Comparison of ENCODE assay signal across 15 mouse cellular contexts in genomic region chr1:133074541-133074940, GRCm38 (mm10). TPM values are rescaled to one million over a fixed set of nuclear protein-coding genes. Genes with fewer than 3 reads are reported as not detected.
A peak's percentile ranks its signal among the peaks of the same experiment; 100 is the strongest.
DNase-seq lines count a peak whose midpoint lies in the region; ATAC-seq and TF ChIP-seq lines count a peak whose summit lies in the region.
"Had no signal": no experiment of that assay in that cellular context is flagged by ENCODE, and none has a peak within 500 bp of the region (broad histone marks: within the 10 kb centered on the region; RNA-seq: fewer than 3 reads in every experiment).

No protein-coding gene starts in this region.

- 86% methylated on average over 13 of the region's 13 CpGs for WGBS in heart, embryonic 12.5 days
- 89% methylated on average over 13 of the region's 13 CpGs for WGBS in kidney, embryonic 16.5 days
- WGBS in stomach, embryonic 16.5 days = 93% methylated on average over 13 of the region's 13 CpGs
- WGBS in stomach, postnatal 0 days = 98% methylated on average over 13 of the region's 13 CpGs
- WGBS in liver, embryonic 11.5 days = 89% methylated on average over 13 of the region's 13 CpGs

- no peak overlapping the region for H3K9ac ChIP-seq in heart, embryonic 12.5 days
- no peak overlapping the region for H3K9ac ChIP-seq in kidney, embryonic 16.5 days (replicated peaks; ENCODE audit: low read length)
- no peak overlapping the region for H3K9ac ChIP-seq in stomach, embryonic 16.5 days (ENCODE audit: low read length)
- no peak overlapping the region for H3K9ac ChIP-seq in stomach, postnatal 0 days (ENCODE audit: low read length)
- no peak overlapping the region for H3K9ac ChIP-seq in liver, embryonic 11.5 days (ENCODE audit: low read depth, low read length)
- H3K9ac ChIP-seq: embryonic facial prominence, embryonic 15.5 days; liver, embryonic 12.5 days had no signal

- no peak for ATAC-seq in heart, embryonic 12.5 days (ENCODE audit: insufficient number of reproducible peaks, low FRiP score)
- no peak for ATAC-seq in kidney, embryonic 16.5 days (ENCODE audit: low FRiP score, low TSS enrichment)
- ATAC-seq in stomach, embryonic 16.5 days (ENCODE audit: insufficient read depth, low FRiP score) = no peak
- ATAC-seq in stomach, postnatal 0 days (ENCODE audit: low FRiP score, low TSS enrichment) = no peak
- ATAC-seq in liver, embryonic 11.5 days (replicated peaks; ENCODE audit: low FRiP score) = no peak
- ATAC-seq: hindbrain, postnatal 0 days; intestine, postnatal 0 days; liver, embryonic 12.5 days had no signal

- H3K27ac ChIP-seq in heart, embryonic 12.5 days (ENCODE audit: poor library complexity, severe bottlenecking) = peak overlapping the region; percentile 72; the same call in 1 of the 2 replicates
- peak overlapping the region; percentile 39; the same call in 1 of the 2 replicates for H3K27ac ChIP-seq in kidney, embryonic 16.5 days (ENCODE audit: low read length)
- H3K27ac ChIP-seq in stomach, embryonic 16.5 days (ENCODE audit: low read length) = 0 out of 2 replicates have a peak overlapping the region, but pooled peaks have one; percentile 3
- no peak overlapping the region for H3K27ac ChIP-seq in stomach, postnatal 0 days (replicated peaks)
- no peak overlapping the region for H3K27ac ChIP-seq in liver, embryonic 11.5 days (ENCODE audit: low read depth, low read length)
- H3K27ac ChIP-seq: embryonic facial prominence, embryonic 15.5 days; hindbrain, postnatal 0 days; liver, embryonic 12.5 days had no signal

- no peak overlapping the region for H3K4me3 ChIP-seq in heart, embryonic 12.5 days
- H3K4me3 ChIP-seq in kidney, embryonic 16.5 days (ENCODE audit: low read length) = no peak overlapping the region
- H3K4me3 ChIP-seq in stomach, embryonic 16.5 days (replicated peaks; ENCODE audit: low read length) = no peak overlapping the region
- no peak overlapping the region for H3K4me3 ChIP-seq in stomach, postnatal 0 days (ENCODE audit: low read depth, low read length)
- H3K4me3 ChIP-seq in liver, embryonic 11.5 days (ENCODE audit: low read depth, low read length) = no peak overlapping the region
- H3K4me3 ChIP-seq: embryonic facial prominence, embryonic 15.5 days; liver, embryonic 12.5 days had no signal

- no peak for DNase-seq in heart, postnatal 36 days
- DNase-seq in kidney, postnatal 10 days = no peak
- no peak for DNase-seq in stomach, postnatal 0 days (ENCODE audit: low spot score)
- DNase-seq in liver, embryonic 11.5 days (ENCODE audit: low spot score) = no peak
- DNase-seq: cerebellum, adult 2 months; cerebellum, postnatal 36 days; lung, postnatal 10 days; right cerebral cortex, postnatal 25 days had no signal

- no peak overlapping the region for H3K4me2 ChIP-seq in heart, embryonic 12.5 days
- H3K4me2 ChIP-seq in kidney, embryonic 16.5 days (replicated peaks; ENCODE audit: low read depth, low read length) = no peak overlapping the region
- no peak overlapping the region for H3K4me2 ChIP-seq in stomach, embryonic 16.5 days (ENCODE audit: low read depth, low read length)
- H3K4me2 ChIP-seq in stomach, postnatal 0 days (replicated peaks; ENCODE audit: low read depth) = no peak overlapping the region
- H3K4me2 ChIP-seq in liver, embryonic 11.5 days = no peak overlapping the region
- H3K4me2 ChIP-seq: embryonic facial prominence, embryonic 15.5 days; liver, embryonic 12.5 days had no signal

- H3K4me1 ChIP-seq in heart, embryonic 12.5 days (replicated peaks) = peaks cover 70% of the 10 kb centered on the region
- peaks cover 27% of the 10 kb centered on the region for H3K4me1 ChIP-seq in kidney, embryonic 16.5 days (ENCODE audit: insufficient read depth, low read length)
- peaks cover 41% of the 10 kb centered on the region for H3K4me1 ChIP-seq in stomach, embryonic 16.5 days (ENCODE audit: control insufficient read depth, insufficient read depth, low read length)
- peaks cover 8% of the 10 kb centered on the region for H3K4me1 ChIP-seq in stomach, postnatal 0 days (replicated peaks; ENCODE audit: control insufficient read depth, insufficient read depth)
- peaks cover 41% of the 10 kb centered on the region for H3K4me1 ChIP-seq in liver, embryonic 11.5 days (replicated peaks; ENCODE audit: control insufficient read depth, insufficient read depth, low read length)

- no peaks in the 10 kb centered on the region for H3K9me3 ChIP-seq in heart, embryonic 12.5 days (replicated peaks)
- H3K9me3 ChIP-seq in kidney, embryonic 16.5 days (ENCODE audit: low read length) = no peaks in the 10 kb centered on the region
- H3K9me3 ChIP-seq in stomach, embryonic 16.5 days (replicated peaks; ENCODE audit: control insufficient read depth, low read length) = no peaks in the 10 kb centered on the region
- no peaks in the 10 kb centered on the region for H3K9me3 ChIP-seq in stomach, postnatal 0 days (ENCODE audit: control insufficient read depth, low read length)
- no peaks in the 10 kb centered on the region for H3K9me3 ChIP-seq in liver, embryonic 11.5 days (ENCODE audit: control insufficient read depth, low read length)
- H3K9me3 ChIP-seq: embryonic facial prominence, embryonic 15.5 days; liver, embryonic 12.5 days had no signal

- no peak for TF ChIP-seq CTCF in stomach, postnatal 0 days (IDR thresholded peaks at IDR 0.05; ENCODE audit: low read depth)

- TF ChIP-seq EP300 in stomach, postnatal 0 days (optimal IDR thresholded peaks at IDR 0.05) = no peak

- intact Hi-C loops in heart, postnatal 36 days (cut with DNase I) = no loop called here

- peaks cover 43% of the 10 kb centered on the region for H3K36me3 ChIP-seq in heart, embryonic 12.5 days
- no peaks in the 10 kb centered on the region for H3K36me3 ChIP-seq in kidney, embryonic 16.5 days (ENCODE audit: insufficient read depth, low read length)
- no peaks in the 10 kb centered on the region for H3K36me3 ChIP-seq in stomach, embryonic 16.5 days (ENCODE audit: control insufficient read depth, insufficient read depth, low read length)
- H3K36me3 ChIP-seq in stomach, postnatal 0 days (ENCODE audit: control insufficient read depth, insufficient read depth, low read length) = peaks cover 4% of the 10 kb centered on the region; the same call in 1 of the 2 replicates
- H3K36me3 ChIP-seq in liver, embryonic 11.5 days (ENCODE audit: control insufficient read depth, insufficient read depth, low read length) = no peaks in the 10 kb centered on the region; the same call in 1 of the 2 replicates
- H3K36me3 ChIP-seq: liver, embryonic 12.5 days had no signal

- H3K27me3 ChIP-seq in heart, embryonic 12.5 days (replicated peaks) = no peaks in the 10 kb centered on the region
- H3K27me3 ChIP-seq in kidney, embryonic 16.5 days (ENCODE audit: insufficient read depth, low read length) = no peaks in the 10 kb centered on the region
- H3K27me3 ChIP-seq in stomach, embryonic 16.5 days (ENCODE audit: control insufficient read depth, insufficient read depth, low read length) = no peaks in the 10 kb centered on the region
- no peaks in the 10 kb centered on the region for H3K27me3 ChIP-seq in stomach, postnatal 0 days (ENCODE audit: control insufficient read depth, insufficient read depth, low read length)
- H3K27me3 ChIP-seq in liver, embryonic 11.5 days (replicated peaks; ENCODE audit: control insufficient read depth, insufficient read depth, low read length) = no peaks in the 10 kb centered on the region
- H3K27me3 ChIP-seq: embryonic facial prominence, embryonic 15.5 days had no signal

RNA-seq across cellular contexts. Expression of gene Pik3c2b, which starts 29.1 kb away (rescaled TPM):
- polyA plus RNA-seq in heart, embryonic 12.5 days (2016; fragmentation: Nextera tagmentation; extraction: Ambion mirVana) = 11.5 and 11.7 TPM in 2 replicates
- 10 to 100 TPM; 17.9 to 20.4 TPM for total RNA-seq in heart, postnatal 36 days (2021)
- 5.1 and 5.8 TPM in 2 replicates for polyA plus RNA-seq in kidney, embryonic 16.5 days (2015; fragmentation: Nextera tagmentation; extraction: Ambion mirVana)
- 8.5 and 9.3 TPM in 2 replicates for polyA plus RNA-seq in stomach, embryonic 16.5 days (2015; fragmentation: Nextera tagmentation; extraction: Ambion mirVana)
- 4.2 and 4.7 TPM in 2 replicates for polyA plus RNA-seq in stomach, postnatal 0 days (2015; fragmentation: Nextera tagmentation; extraction: Ambion mirVana)
- polyA plus RNA-seq in liver, embryonic 11.5 days (2014; fragmentation: Nextera tagmentation; extraction: Ambion mirVana) = 3.4 and 3.5 TPM in 2 replicates

RNA-seq across cellular contexts. Expression of gene Mdm4, which starts 44.2 kb away (rescaled TPM):
- polyA plus RNA-seq in heart, embryonic 12.5 days (2016; fragmentation: Nextera tagmentation; extraction: Ambion mirVana) = 31.3 and 35.5 TPM in 2 replicates
- 10 to 100 TPM; 25.3 to 29.9 TPM for total RNA-seq in heart, postnatal 36 days (2021)
- polyA plus RNA-seq in kidney, embryonic 16.5 days (2015; fragmentation: Nextera tagmentation; extraction: Ambion mirVana) = 27.2 and 29.0 TPM in 2 replicates
- polyA plus RNA-seq in stomach, embryonic 16.5 days (2015; fragmentation: Nextera tagmentation; extraction: Ambion mirVana) = 32.1 and 33.7 TPM in 2 replicates
- 11.1 and 11.3 TPM in 2 replicates for polyA plus RNA-seq in stomach, postnatal 0 days (2015; fragmentation: Nextera tagmentation; extraction: Ambion mirVana)
- polyA plus RNA-seq in liver, embryonic 11.5 days (2014; fragmentation: Nextera tagmentation; extraction: Ambion mirVana) = 40.6 and 41.9 TPM in 2 replicates

RNA-seq across cellular contexts. Expression of gene Ppp1r15b, which starts 56.4 kb away (rescaled TPM):
- 42.3 and 46.2 TPM in 2 replicates for polyA plus RNA-seq in heart, embryonic 12.5 days (2016; fragmentation: Nextera tagmentation; extraction: Ambion mirVana)
- 10 to 100 TPM; 24.1 to 26.0 TPM for total RNA-seq in heart, postnatal 36 days (2021)
- 45.7 and 47.7 TPM in 2 replicates for polyA plus RNA-seq in kidney, embryonic 16.5 days (2015; fragmentation: Nextera tagmentation; extraction: Ambion mirVana)
- 55.3 and 57.0 TPM in 2 replicates for polyA plus RNA-seq in stomach, embryonic 16.5 days (2015; fragmentation: Nextera tagmentation; extraction: Ambion mirVana)
- 20.7 and 22.3 TPM in 2 replicates for polyA plus RNA-seq in stomach, postnatal 0 days (2015; fragmentation: Nextera tagmentation; extraction: Ambion mirVana)
- 89.0 and 95.4 TPM in 2 replicates for polyA plus RNA-seq in liver, embryonic 11.5 days (2014; fragmentation: Nextera tagmentation; extraction: Ambion mirVana)

Comparison
In these comparisons a context has a peak if more than half of its experiments do, and no peak if none do; other contexts are left out.
1. H3K27ac ChIP-seq: peak in heart, embryonic 12.5 days (single experiment), kidney, embryonic 16.5 days (single experiment) and stomach, embryonic 16.5 days (single experiment); none in stomach, postnatal 0 days (single experiment) and liver, embryonic 11.5 days (single experiment).